Mouse (Mus musculus) spleen, adult 12 weeks (tissue): ENCODE measurements around the gene Clrn1.
"Not testable (repeated sequence)": the region's sequence is repeated elsewhere in the genome, so short reads cannot be mapped to it uniquely, and the experiment has no call there.

Experiments
- DNase-seq: peaks from one replicate; pipeline ENCODE4 v3.0.0; 2022; ENCODE audit warnings: low spot score

Clrn1 gene

DNA sequence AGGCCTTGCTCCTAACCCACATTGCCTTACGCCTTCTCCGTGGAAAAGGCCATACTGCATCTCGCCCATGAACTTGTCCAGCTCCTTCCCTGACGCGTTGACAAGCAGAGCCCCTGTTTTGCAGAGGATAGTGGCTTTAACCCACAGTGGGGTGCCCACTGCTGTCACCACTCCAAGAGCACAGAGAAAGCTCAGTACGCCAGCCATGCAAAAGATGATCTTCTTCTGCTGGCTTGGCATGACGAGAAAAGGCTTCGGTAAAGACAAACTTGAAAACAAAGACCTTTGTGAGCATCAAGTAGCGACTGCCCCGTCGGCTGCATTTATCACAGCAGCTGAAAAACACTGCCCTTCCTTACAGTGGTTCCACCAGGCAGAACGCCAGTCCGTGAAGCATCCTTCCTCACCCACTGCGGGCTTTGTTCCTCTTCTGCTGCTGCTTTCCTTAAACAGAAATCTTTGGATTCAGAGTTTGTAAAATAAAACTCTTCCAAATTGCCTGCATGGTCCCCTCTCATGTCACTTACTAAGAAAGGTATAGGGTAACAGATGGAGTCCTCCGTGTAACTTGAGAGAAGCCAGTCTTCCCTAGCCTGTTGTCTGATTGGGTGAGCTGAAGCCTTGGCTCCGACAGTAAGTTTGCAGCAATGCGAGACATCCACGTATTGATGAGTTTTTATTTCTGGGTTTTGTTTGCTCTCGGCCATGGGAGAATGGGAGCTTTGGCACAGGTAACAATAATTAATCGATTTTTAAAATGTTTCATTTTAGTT is at the start of gene Clrn1:
Clrn1 (minus strand) TSS at position 540 of the 773 bp plus-strand sequence.
- no peak for DNase-seq

GRCm38 (mm10) chr3:58924027-58924426 is 38.9 kb upstream of the Clrn1 start:
- no peak for DNase-seq

- no peak for DNase-seq
Observed at GRCm38 (mm10) chr3:58923140-58923539, 38.0 kb upstream of the Clrn1 start.

DNA sequence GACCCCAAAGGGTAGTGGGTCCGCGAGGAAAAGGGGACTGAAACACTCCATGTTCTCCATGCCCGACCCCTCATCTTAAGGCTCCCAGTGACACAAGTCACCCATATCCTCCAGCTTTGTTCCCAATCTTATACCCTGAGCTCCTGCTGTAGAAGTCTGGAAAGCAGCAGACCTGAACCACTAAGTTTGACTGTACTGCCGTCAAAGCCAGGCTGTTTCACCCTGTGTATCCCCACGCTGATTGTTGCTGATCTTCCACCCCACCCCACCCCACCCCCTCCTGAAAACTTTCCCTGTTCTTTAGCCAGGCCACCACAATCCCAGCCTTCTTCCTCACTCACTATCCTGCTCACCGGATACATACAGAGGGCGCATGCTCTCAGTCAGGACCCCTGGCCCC is 37.5 kb upstream of the Clrn1 start:
- DNase-seq: no peak

DNA sequence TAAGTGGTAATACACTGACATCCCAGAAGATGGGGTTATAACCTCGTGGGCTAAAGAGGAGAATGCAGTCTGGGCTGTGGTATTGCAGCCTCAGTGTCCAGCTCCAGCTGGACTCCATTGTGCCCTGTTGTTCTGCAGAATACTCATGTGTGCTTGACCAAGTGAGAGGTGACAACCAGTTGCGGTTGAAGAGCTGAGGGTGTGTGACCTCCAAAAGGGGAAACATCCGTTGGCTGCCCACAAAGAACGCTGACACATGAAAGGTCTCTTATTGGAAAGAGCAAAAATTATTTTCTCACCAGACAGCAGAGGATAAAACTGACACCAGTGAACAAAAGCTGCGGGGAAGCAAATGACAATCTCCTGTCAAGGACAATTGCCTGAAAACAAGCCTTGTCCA is 36.2 kb upstream of the Clrn1 start:
- no peak for DNase-seq

- no peak for DNase-seq
Observed at GRCm38 (mm10) chr3:58904656-58905055, 19.5 kb upstream of the Clrn1 start.

DNA sequence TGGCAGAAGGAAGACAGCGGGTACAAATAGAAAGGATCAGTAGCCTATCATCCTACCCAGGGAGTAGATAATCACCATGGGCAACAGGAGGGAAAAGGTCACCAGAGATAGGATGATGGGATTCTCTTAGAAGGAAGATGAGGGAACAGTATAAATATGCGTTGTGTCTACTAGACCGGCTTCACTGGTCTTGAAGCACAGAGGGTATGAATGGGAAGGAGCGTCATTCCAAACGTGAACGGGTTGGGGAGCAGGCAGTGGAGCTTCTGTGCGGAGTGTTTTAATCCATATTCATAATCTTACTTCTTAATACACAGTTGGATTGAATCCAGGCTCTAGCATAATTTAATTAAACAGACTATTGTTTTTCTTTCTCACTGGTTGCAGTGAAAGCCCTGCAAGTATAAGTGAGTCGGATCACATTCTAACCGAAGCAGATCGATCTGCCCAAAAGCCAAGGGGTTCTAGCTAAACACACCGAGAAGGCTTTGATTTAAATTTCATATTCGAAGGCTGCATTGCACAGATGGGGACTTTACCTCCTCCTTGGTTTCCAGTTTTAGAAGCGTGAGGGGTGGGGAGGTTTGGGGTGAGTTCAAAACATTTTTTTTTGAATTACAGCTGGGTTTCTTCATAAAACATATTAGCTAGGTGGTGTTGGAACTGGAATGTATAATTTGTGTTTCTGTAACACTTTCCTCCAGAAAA is 17.1 kb upstream of the Clrn1 start:
- DNase-seq: no peak

- no peak for DNase-seq
Observed at GRCm38 (mm10) chr3:58895131-58895530, 10.0 kb upstream of the Clrn1 start.

DNA sequence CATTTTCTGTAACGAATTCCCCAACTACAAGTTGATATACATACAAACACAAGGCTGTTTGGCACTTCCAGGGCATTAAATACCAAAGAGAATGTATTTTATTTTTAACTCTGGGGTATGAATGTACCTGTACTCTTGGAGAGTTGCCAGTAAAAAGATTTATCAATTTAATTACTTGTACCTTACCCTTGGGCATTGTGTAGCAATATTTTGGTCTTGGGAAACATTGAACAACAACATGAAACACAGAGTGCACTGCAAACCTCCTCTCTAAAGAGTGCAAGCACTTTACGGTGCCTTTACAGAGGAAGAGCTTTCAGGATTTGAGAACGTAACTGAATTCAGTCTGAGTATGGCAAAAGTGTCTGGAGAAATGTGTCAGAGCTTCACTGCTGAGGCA is 9.4 kb upstream of the Clrn1 start:
- DNase-seq: no peak

GRCm38 (mm10) chr3:58889670-58890069 is 4.5 kb upstream of the Clrn1 start:
- no peak for DNase-seq

DNA sequence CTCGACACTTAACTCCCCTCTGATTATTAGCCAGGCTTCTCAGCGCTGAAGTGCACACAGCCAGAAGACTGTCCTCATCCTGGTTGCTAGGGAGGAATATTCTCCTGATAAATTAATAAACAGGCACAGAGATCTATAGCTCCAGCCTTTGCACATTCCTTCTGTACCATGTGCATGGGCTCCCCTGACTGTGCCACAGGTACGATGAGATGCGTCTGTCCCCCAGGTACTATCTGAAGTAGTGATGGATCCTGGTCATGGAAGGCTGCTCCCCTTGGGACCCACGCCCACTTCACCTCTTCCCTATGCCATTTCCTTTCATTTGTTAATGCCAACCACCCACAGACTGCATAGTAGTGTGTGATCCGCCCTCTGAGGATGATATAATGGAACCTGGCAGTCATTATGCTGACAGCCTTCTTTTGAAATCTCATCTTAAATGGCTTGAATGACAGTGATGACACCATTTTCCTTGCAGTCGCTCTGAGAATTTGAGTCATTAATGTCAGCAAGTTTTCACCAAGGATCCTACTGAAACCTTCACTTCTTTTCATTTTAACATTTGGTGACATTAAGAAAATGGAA is 3.1 kb upstream of the Clrn1 start:
- DNase-seq: no peak

GRCm38 (mm10) chr3:58887719-58888118 is 2.6 kb upstream of the Clrn1 start:
- no peak for DNase-seq

GRCm38 (mm10) chr3:58883511-58883907 is 1.6 kb downstream of the Clrn1 start:
- DNase-seq: no peak

GRCm38 (mm10) chr3:58882878-58883510 is 2.1 kb downstream of the Clrn1 start:
- DNase-seq: no peak

GRCm38 (mm10) chr3:58881016-58881415 is 4.1 kb downstream of the Clrn1 start:
- DNase-seq: no peak

GRCm38 (mm10) chr3:58880181-58880580 is 5.0 kb downstream of the Clrn1 start:
- no peak for DNase-seq

- DNase-seq: not testable (repeated sequence)
Observed at GRCm38 (mm10) chr3:58871882-58872281, 13.3 kb downstream of the Clrn1 start.

DNA sequence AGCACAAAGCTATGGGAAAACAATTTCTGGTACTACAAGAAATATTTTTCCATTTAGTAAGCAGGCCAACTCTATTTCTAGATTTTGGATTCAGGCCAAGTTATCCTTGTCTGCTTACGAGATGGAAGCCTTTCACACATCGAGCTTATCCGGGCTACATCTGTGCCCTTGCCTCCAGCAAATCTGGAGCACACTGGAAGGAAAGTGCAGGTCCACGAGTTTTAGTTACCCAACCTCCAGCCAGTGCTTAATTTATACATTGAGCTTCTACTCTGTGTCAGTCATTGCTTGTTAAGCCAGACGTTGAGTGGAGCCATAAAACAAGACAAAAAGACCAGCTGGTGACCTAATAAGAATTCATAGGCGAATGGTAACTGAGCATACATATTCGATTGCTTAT is 19.4 kb downstream of the Clrn1 start:
- DNase-seq: no peak

GRCm38 (mm10) chr3:58862976-58863375 is 22.2 kb downstream of the Clrn1 start:
- DNase-seq: no peak

DNA sequence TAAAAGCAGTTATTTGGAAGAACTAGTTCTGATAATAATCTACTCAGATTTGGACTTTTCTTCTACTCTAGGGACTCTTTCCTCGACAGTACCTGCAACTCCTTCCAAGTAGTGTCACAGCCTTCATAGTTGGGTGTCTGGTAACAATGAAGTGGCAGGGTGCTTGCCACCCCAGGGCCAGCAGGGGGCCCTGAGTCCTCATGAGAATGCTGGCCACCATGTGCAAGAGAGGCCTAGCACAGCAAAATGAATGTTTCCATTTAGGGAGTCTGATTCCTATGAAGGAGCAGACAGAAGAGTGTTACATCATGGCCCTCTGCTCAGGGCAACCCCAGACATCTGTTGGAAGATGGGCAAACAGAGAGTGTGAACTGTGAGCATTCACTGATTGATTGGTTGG is 41.7 kb downstream of the Clrn1 start:
- DNase-seq: no peak

DNA sequence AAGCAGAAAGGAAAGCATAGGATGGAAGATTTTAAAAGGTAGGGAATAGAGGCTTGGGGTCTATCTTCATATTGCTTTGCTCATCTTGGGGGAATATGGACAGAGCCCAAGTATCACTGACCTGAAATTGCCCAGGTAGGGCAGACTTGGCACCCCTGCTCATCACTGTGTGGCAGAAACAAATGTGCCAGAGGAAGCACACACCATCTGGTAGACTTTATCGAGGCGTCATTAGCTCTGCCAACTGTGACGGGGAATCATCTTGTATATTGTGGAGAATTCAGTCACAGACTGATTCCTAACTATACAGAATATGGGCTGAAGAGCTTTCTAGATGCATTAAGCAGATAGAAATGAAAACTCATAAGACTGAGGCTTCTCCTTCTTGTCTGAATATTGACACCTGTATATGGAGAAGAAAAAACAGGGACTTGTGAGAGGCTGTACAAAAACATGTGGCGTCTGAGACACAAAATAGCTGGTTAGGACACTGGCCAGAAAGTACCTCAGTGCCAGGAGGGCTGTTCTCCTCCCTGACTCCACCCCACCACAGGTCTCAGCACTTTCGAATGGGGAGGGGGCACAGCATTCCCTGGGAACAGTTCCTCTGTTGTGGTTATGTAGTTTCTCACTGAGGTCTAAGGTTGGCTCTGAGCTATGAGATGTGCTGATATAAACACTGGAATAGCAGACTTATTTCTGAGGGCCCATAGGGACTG is 51.5 kb downstream of the Clrn1 start:
- DNase-seq: no peak

- no peak for DNase-seq
Observed at GRCm38 (mm10) chr3:58832888-58833287, 52.3 kb downstream of the Clrn1 start.
